Mouse (Mus musculus) gastrocnemius, adult 18-20 months (tissue): ENCODE results near the gene Plekhg5. TPM values are rescaled to one million over a fixed set of nuclear protein-coding genes. Genes with fewer than 3 reads are reported as not detected.
A peak's percentile ranks its signal among the peaks of the same experiment; 100 is the strongest.

Source experiments
- DNase-seq: peaks from one replicate; pipeline ENCODE4 v3.0.0; 2021; ENCODE audit warnings: low spot score
- total RNA-seq, 2 experiments: library from RNA; stranded (reverse); gene quantifications; 2 replicates each; pipeline ENCODE4 v1.2.3; 2021

Gene Plekhg5
- total RNA-seq, 2 experiments from 2014 or later = 5.0 to 6.5 TPM

DNA sequence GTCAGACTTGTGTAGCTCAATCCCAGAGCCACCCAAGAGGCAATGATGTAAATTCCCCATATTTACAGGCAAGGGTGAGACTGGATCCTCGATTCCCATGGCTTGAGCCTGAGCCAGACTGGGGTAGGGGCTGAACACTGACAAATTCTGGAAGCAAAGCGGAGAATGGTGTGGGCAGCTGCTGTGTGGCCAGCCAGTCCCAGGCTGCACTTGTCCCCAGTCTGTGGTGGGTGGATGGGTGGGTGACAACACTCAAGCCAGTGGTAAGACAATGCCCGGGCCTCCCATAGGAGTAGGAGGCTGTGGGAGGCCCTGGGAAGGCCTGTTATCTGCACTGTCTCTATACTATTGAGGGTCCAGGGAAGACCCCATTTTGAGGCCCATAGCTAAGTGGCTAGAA lies 3.1 kb upstream of the Plekhg5 start:
- no peak for DNase-seq

DNA sequence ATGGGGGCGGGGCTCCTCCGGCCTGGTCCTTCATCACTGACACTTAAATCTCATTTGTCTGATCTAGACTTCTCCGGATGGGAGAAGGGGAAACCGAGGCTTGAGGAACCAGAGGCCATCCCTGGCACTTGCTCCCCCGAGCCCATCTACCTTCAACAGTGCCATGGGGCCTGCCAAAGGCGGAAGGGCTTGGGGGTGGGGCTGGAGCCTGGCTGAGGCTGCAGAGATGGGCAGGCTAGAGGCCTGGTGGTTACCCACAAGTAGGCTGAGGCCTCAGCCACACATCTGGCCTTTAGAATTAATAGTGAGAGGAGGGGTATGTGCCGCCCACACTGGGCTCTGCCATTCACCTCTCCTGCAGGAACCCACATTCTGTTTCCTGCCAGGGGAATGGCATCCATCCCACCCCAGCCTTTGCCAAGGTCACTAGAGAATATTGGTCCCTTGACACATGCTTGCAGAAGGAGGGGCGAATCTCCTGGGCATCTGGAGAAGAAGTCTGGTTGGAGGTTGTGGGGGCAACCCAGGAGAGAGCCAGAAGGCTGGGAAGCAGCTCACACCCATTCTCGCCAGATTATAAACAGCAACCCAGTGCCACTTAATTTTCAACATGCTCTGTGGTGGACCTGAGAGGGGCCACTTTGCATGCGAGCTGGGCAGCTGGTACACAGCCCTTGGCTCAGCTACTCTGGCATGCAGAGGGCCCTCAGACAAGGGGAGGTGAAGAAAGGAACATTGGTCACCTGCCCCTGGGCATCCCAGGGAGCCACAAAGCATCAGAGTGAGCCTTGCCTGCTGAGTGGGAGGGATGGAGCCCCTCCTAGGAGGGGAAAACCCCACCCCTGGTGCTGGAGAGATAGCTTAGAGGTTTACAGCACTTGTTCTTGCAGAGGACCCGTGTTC lies 1.6 kb upstream of the Plekhg5 start:
- no peak for DNase-seq

DNA sequence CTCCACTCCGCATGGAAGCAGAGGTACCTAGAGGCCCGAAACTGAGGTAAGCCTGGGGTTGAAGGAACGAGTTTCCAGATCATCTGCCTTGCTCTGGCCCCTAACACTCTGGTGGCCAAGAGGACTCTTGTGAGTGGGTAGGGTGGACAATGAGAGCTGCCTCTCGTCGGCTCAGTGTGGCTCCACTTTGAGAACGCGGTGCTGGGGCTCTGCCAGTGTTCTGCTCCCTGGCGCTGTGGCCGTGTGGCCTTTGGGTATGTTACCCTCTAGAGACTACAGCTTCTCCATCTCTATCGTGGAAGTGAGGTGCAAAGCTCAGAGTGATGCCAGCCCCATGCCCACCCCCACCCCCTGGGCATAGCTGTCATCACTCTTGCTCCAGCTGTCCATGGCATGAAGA lies 357 bp downstream of the Plekhg5 start:
- DNase-seq = no peak

DNA sequence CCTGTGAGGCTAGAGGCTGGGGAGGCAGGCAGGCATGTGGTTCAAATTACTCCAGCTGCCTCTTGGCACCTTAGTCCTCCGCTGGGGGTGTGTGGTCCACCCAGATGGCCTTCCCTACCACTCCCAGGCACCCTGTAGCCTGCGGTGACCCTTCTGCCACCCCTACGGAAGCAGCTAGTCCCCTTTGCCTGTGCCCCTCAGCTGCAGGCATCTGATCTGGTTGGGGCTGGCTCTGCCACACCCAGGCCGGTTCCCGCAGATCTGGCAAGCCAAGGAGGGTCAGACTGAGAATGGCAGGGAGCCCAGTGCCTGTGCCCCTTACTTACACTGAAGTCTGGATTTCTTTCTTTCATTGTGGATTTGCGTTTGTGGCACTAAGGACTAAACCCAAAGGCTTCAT lies 1.4 kb downstream of the Plekhg5 start:
- DNase-seq = no peak

DNA sequence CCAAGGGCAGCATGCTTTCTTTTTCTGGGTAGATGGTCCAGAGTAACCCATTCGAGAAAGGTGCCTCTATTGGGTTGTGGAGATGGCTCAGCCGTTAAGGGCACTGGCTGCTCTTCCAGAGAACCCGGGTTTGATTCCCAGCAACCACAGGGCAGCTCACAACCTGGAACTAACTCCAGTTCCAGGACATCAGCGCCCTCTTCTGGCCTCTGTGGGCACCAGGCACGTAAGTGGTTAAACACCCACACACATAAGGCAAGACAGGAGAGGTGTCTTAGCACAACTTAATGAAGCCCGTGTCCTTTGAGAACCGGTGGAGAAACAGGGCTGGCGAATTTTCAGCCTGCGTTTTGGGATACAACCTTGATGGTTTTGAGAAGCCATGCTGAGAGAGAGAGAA lies 2.2 kb downstream of the Plekhg5 start:
- no peak for DNase-seq

DNA sequence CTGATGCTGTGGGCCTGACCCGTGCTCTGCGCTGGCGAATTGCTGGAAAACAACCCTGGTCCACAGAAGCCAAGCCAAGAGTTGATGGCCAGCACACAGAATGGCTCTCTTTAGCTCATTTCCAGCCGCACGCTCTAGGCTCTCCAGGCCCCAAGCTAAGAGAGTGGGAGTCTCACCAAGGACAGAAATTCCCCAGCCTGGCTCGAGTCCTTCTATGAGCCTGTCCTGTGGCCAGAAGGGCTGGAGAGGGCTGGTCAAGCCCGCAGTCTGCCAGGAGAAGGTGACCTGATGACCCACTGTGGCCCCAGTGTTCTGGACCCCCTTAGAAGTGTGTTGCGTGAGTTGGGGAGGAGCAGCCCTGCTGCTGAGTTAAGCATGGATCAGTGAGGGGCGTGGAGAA lies 4.9 kb downstream of the Plekhg5 start:
- DNase-seq = no peak

DNA sequence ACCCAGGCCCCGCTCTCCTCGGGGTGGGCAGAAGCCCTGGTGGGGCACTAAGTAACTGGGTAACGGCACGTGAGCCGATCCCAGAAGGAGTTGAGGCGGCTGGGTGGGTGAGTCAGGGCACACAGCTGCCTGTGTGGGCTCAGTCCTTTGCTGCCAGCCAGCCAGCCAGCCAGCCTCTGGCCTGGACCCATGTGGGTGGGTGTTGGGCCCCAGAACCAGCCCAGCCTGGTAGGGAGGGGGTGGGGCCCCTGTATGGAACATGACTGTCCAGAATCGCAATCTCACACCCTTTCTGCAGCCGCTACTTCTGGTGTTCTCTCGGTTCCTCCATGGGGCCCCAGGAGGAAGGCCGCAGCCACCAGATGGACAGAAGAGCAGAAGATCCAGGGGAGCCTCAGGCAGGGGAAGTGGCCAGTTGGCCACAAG lies 5.8 kb downstream of the Plekhg5 start:
- DNase-seq = peak; percentile 30

DNA sequence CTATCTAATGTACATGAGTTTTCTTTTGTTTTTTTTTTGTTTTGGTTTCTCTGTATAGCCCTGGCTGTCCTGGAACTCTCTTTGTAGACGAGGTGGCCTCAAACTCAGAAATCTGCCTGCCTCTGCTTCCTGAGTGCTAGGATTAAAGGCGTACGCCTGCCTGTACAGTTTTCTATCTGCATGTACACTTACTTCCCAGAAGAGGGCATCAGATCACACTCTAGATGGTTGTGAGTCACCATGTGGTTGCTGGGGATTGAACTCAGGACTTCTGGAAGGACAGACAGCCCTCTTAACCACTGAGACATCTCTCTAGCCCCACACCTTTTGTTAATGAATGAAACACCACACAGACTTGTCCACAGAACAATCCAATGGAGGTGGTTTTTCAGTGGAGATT lies 7.0 kb downstream of the Plekhg5 start:
- no peak for DNase-seq

DNA sequence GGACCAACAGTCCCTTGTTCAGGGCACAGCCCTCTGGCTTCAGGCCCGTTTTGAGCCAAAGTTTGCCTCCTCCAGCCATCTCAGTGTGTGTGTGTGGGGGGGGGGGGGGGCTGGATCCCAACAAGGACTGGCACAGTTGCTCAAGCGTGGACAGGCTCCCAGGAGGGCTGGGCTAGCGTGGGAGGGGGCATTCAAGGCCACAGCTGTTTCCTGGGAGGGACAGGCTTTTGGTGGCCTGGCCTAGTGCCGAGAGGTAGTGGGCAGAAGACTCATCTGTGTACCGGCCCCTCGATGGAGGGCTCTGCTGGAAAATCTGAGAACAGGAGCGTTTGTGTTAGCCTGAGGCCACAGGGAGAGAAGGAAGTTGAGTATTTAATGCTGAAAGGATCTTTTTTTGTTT lies 7.6 kb downstream of the Plekhg5 start:
- DNase-seq = no peak

DNA sequence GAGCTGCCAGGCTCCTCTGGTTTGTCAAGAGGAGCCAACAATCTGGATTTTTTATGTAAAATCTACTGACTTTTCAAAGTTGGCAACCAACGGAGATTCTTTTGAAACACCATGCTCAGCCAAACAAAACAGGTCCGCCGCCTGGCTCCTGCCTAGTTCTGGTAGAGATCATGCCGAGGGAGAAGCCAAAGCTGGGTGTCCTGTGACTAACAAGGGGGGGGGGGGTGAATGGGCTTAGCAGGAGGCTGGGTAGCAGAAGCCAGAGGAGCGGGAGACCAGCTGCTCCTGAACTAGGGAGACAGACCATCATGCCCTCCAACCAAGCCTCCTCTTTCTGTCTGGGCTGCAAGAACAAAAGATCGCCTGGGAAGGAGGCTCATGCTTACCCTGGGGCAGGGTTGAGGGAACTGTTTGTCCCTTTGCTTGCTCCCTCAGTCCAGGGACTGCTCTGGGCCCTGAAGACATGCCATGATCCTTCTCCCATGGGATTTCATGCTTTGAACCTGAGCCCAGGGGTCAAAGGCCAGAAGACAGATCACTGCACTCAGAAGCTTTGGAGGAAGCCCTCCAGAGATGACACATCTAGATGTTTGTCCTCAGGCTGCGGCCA lies 11.4 kb downstream of the Plekhg5 start:
- DNase-seq = peak; percentile 45

DNA sequence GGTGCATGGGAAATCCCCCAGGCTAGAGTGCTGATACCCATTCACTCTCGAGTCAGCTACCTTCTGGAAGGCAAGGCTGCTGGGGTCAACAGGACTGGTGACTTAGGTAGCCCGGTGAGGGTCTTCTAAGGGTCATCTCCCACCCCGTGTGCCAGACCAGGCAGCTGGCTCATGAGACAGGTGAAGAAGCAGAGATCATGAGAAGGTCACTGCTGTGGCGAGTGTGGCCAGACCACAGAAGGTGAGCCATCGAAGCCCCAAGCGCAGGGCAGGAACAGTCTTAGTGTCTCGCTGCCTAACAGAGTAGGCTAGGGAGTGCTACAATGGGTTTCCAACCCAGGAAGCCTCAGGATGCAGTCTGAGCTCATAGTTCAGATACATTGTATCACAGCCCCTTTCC lies 12.3 kb downstream of the Plekhg5 start:
- DNase-seq = no peak

DNA sequence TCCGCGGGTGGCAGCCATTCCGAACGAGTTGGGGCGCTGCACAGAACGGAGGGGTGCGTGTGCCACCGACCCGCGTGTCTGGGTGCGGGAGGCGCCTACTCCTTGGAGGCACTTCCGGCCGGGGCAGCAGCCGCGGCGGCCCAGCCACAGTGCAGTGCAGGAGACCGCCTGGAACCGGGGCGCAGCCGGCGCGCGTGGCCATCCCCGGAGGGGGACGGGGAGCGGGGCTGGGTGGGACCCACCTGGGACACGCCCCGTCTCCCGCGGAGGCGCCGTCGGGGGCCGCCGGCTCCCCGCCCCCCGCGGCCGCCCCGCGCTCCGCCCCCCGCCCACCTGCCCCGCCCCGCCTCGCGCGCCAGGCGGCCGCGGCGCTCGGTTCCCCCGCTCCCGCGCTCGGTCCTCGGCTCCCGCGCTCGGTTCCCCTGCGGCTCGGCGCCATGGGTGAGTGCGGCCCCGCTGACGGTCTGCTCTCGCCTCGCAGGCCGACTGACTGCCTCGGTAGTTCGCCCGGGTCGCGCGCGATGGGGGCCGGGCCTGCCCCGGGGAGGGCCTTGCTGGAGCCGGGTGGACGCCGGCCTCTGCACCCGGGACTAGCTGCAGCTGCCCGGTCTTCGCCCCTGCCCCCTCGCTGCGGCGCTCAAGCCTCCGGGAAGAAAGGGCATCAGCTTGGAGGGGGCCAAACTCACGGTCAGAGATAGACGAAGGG lies 14.4 kb downstream of the Plekhg5 start:
- peak; percentile 32 for DNase-seq

DNA sequence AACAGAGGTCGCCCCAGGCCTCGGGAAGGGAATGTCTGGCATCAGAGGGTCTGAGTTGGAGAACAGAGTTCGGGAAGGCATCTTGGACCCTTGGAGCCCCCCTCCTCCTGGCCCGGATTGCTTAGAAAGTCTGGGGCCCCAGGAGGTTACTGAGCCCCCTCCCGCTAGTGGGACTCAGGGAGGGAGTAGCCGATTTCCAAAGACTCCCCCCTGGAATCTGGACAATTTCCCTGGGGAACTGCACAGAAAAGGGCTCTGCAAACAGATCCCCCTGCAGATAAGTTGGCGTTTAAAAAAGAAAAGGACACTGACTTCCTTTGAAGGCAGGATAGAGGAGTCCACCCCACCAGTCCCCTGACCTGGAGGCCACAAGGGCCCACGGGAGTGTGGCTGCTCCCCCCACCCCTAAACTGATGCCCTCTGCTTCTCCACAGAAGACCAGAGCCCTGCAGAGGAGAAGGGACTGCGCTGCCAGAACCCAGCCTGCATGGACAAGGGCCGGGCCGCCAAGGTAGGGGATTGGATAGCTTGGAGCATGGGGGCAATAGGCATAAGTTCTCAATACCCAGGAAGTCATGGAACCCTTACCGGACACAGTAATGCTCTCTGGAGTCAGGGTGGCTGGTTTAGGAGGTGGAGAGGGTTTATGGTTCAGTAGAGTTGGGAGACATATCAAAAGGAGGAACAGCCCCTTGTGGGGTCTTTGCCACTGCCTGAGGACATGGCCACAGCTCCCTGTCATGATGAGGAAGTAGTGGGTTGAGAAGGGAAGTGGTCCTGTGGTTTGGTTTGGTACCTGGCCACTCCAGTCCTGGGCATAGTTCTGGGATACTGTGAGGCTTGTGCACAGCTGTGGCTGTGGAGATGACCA lies 15.1 kb downstream of the Plekhg5 start:
- no peak for DNase-seq

DNA sequence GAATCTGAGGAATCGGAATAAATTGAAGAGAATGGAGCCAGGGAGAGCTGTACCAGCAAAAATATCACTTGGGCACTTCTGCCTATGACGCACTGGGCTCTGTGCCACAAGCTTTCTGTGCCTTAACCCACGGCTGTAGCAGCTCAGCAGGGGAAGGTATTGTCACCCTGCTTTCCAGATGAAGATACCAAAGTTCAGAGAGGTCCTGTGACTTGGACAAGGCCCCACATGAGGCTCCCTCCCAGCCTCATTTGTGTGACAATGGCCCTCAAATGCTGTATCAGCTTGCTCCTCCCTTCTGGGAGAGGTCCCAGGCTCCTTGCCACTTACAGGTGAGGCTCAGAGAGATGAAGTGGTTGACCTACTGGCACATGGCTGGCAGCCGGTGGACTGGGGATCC lies 15.8 kb downstream of the Plekhg5 start:
- DNase-seq = no peak

DNA sequence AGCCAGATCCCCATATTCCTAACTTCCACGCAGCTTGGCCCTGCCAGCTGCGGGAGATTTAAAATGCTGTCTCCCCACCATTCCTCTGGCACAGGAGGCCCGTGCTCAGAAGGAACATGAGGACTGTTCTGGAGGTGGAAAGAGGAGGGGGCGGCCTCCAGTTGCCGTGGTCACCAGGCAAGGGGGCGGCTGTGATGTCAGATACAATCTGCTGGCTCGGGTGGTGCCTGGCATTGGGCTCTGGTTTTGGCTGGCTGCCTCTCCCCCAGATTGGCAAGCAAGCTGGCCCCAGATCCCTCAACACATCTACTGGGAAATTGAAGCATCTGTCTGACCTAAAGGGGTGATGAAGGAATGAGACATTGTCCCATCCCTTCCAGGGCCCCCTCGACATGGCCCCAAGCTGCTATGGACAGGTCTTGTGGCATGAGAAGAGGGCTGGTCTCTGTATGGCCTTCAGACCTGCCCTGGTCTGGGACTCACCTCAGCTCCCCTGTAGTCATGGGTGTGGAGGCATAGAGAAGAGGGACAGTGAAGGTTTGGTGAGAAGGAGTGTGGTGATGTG lies 16.3 kb downstream of the Plekhg5 start:
- no peak for DNase-seq

DNA sequence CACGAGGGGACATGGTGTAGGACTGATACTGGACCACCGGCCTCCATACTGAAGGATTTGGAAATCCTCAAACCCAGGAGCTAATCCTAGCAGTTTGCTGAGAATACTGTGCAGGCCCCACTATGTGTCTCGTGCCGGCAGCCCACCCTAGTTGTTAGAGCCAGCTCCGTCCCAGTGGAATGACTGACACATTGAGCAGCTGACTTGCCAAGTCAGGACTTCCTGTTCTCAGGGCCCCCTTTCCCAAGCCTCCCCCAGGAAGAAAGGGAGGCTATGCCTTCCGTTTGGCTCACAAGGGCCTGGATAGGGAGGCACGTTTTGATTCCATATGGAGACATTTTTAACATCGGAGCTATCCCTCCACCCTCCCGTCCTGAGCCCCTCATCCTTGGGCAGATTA lies 17.9 kb downstream of the Plekhg5 start:
- no peak for DNase-seq

DNA sequence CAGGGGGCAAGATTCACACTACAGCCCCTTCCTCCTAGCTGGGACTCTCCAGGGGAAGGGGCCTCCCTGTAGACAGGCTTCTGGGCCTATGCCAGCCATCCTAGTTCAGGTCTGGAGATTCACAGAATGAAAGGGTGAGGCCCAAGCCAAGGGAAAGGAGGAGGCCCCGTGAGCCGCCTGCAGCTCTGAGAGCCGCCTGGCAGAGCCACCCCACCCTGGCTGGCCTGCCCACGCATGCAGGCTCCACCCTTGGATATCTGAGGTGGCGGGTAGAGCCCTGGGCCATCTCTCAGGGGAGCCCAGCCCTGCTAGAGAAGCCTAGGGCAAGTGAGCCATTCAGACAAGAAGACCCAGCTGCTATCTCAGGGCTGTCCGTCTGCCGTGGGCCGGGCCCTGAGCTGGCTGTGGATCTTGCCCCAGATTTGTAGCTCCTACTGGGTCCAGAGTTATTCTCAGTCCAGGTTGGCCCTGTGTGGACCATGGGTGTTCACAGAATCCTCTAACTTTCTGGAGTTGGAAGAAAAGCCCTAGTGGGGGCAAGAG lies 20.5 kb downstream of the Plekhg5 start:
- DNase-seq = no peak

DNA sequence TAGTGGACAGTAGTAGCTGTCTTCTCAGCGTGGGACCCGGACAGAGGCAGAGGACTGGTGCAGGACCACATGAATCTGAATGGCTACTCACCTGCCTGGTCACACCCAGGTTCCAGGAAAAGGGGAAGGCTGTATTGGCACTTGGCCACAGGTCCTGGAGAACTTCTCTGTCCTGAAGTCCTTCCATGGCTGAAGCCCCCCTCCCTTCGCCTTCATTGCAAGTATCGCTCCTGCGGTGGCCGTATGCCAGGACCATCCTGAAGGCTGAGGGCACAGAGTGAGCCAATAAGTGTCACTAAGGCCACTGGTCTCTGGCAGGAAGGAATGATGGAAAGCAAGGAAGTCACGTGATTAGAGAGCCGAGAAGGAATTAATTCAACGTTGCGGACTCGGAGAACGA lies 21.9 kb downstream of the Plekhg5 start:
- DNase-seq = no peak

DNA sequence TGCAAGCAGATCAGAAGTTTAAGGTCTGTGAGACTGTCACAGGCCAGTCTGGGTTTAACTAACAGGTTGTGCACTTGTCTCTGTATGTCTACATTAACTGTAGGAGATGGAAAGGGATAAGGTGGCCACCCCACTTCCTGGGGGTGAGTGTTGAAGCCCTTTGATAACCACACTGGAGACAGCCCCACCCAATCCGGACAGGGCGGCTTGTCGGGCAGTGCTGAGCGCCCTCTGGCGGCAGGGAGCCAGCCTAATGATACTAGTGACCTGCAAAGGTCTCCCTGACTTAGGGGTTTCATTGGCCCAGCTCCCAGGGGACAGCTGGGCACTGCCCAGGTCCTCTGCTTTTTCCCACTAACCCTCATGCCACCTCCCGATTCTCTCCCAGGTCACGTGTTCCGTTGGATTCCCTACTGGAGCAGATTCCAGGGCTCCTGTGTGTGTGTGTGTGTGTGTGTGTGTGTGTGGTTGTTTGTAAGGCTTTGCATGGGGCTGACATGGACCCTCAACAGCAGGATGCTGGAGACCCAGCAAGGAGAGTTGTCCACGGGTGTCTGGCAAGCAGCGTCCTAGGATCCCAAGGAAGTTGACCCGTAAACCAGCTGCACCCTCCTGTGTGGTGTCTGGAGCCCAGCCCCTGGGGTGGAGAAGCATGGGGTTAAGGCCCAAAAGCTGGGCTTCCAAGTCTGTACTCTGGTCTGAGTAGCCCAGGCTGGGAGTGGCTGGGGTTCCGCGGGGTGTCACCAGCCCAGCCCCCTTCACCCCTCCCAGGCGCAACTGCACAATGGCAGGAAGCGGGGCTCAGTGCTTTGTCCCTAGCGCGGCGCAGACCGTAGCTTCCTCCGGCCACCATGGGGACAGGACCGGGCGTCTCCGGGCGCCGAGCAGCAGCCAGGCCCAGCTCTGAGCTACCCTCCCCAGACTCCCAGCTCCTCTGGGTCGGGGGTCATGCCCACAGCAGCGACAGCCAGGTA lies 23.9 kb downstream of the Plekhg5 start:
- DNase-seq = peak; percentile 78

DNA sequence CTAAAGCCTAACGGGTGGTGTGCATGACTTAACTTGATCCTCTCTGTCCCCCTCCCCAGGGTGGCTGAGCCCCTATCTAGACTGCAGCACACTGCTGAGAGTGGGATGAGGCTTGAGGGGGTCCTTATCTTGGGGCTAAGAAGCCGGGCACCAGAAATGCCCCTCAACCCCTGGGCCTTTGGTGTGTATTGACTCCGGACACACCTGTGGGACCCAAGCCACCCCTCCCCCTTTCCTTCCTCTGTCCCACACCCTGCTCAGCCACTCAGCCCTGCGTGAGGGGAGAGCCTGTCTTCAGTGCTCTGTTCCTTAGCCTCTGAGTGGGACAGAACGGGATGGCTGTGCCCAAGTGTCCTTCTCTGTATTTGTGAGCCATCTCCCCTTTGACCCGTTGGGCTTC lies 24.6 kb downstream of the Plekhg5 start:
- no peak for DNase-seq
